In the genomic region with DNA sequence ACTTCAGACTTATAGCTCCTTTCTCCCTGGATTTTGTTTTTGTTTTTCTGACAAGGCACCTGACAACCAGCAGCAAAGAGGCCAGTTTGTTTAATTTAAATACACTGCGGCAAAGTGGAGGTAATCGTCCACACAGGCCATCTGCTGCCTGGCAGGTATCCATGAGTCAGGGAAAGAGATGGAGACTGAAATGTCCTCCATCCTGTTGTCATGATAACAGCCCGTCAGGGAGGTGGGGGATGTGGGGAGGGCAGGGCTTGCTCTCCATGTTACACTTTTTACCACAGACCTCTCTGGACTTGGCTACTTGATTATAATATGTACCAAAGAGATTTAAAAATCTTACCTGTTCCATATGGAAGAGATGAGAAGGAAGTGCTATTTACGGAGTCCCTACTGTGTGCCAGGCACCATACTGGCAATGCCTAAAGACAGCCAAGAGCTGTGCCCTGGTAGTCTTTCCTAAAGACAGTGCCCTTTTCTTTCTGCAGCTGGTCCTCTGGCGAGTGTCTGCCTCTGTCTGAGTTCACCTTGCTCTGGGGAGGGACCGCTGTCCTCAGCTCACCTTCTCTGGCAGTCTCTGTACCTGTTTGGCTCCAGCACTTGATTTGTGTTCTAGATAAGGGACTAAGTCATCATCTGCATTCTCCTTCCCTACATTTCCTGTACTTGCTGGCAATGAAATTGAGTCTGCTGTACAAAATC, we compare ENCODE assay signal across 12 mouse cellular contexts. TPM values are rescaled to one million over a fixed set of nuclear protein-coding genes. Genes with fewer than 3 reads are reported as not detected.
DNase-seq lines count a peak whose midpoint lies in the region; ATAC-seq and TF ChIP-seq lines count a peak whose summit lies in the region.
"Had no signal": no experiment of that assay in that cellular context is flagged by ENCODE, and none has a peak within 500 bp of the region (broad histone marks: within the 10 kb centered on the region; RNA-seq: fewer than 3 reads in every experiment).

No protein-coding gene starts in this region.

- peak overlapping the region; percentile 77 for H3K27ac ChIP-seq in hindbrain, embryonic 14.5 days
- H3K27ac ChIP-seq in hindbrain, embryonic 12.5 days, result no peak overlapping the region
- H3K27ac ChIP-seq in stomach, embryonic 14.5 days (ENCODE audit: low read length), result peak overlapping the region; percentile 6; the same call in 1 of the 2 replicates
- no peak overlapping the region for H3K27ac ChIP-seq in stomach, postnatal 0 days (replicated peaks)
- H3K27ac ChIP-seq: heart, embryonic 10.5 days; kidney, postnatal 0 days; limb, embryonic 15.5 days had no signal

- TF ChIP-seq EP300 in stomach, postnatal 0 days (optimal IDR thresholded peaks at IDR 0.05), result no peak

- no peak overlapping the region for H3K9ac ChIP-seq in hindbrain, embryonic 14.5 days
- no peak overlapping the region for H3K9ac ChIP-seq in hindbrain, embryonic 12.5 days
- no peak overlapping the region for H3K9ac ChIP-seq in stomach, embryonic 14.5 days (replicated peaks; ENCODE audit: low read depth, low read length)
- H3K9ac ChIP-seq in stomach, postnatal 0 days (ENCODE audit: low read length), result no peak overlapping the region
- H3K9ac ChIP-seq: limb, embryonic 15.5 days had no signal

- H3K9me3 ChIP-seq in hindbrain, embryonic 14.5 days (ENCODE audit: control insufficient read depth, low read length), result no peaks in the 10 kb centered on the region
- no peaks in the 10 kb centered on the region for H3K9me3 ChIP-seq in hindbrain, embryonic 12.5 days (replicated peaks)
- H3K9me3 ChIP-seq in stomach, embryonic 14.5 days (ENCODE audit: control insufficient read depth, low read depth, low read length), result no peaks in the 10 kb centered on the region
- no peaks in the 10 kb centered on the region for H3K9me3 ChIP-seq in stomach, postnatal 0 days (ENCODE audit: control insufficient read depth, low read length)
- H3K9me3 ChIP-seq: heart, embryonic 10.5 days; limb, embryonic 15.5 days had no signal

- H3K4me1 ChIP-seq in hindbrain, embryonic 14.5 days (replicated peaks; ENCODE audit: control insufficient read depth, insufficient read depth, low read length), result peaks cover 14% of the 10 kb centered on the region; the same call in 1 of the 2 replicates
- H3K4me1 ChIP-seq in hindbrain, embryonic 12.5 days, result no peaks in the 10 kb centered on the region
- peaks cover 9% of the 10 kb centered on the region for H3K4me1 ChIP-seq in stomach, embryonic 14.5 days (ENCODE audit: control insufficient read depth, insufficient read depth, low read length)
- no peaks in the 10 kb centered on the region for H3K4me1 ChIP-seq in stomach, postnatal 0 days (replicated peaks; ENCODE audit: control insufficient read depth, insufficient read depth)

- ATAC-seq in hindbrain, embryonic 14.5 days (ENCODE audit: low FRiP score), result peak; percentile 65; the same call in 1 of the 2 replicates
- ATAC-seq in hindbrain, embryonic 12.5 days (ENCODE audit: low FRiP score), result no peak
- ATAC-seq in stomach, embryonic 14.5 days (ENCODE audit: insufficient number of reproducible peaks, insufficient read depth, low FRiP score, low read depth), result no peak
- no peak for ATAC-seq in stomach, postnatal 0 days (ENCODE audit: low FRiP score, low TSS enrichment)

- H3K36me3 ChIP-seq in hindbrain, embryonic 14.5 days (replicated peaks; ENCODE audit: control insufficient read depth, insufficient read depth), result no peaks in the 10 kb centered on the region
- H3K36me3 ChIP-seq in hindbrain, embryonic 12.5 days, result no peaks in the 10 kb centered on the region
- H3K36me3 ChIP-seq in stomach, embryonic 14.5 days (ENCODE audit: control insufficient read depth, insufficient read depth, low read length), result no peaks in the 10 kb centered on the region
- H3K36me3 ChIP-seq in stomach, postnatal 0 days (ENCODE audit: control insufficient read depth, insufficient read depth, low read length), result no peaks in the 10 kb centered on the region
- H3K36me3 ChIP-seq: heart, embryonic 10.5 days had no signal

- WGBS in hindbrain, embryonic 14.5 days, result 61% methylated on average over 6 of the region's 6 CpGs
- WGBS in hindbrain, embryonic 12.5 days, result 78% methylated on average over 6 of the region's 6 CpGs
- WGBS in stomach, embryonic 14.5 days, result 61% methylated on average over 6 of the region's 6 CpGs
- WGBS in stomach, postnatal 0 days, result 56% methylated on average over 6 of the region's 6 CpGs

- H3K4me3 ChIP-seq in hindbrain, embryonic 14.5 days (replicated peaks; ENCODE audit: low read length), result no peak overlapping the region
- no peak overlapping the region for H3K4me3 ChIP-seq in hindbrain, embryonic 12.5 days
- no peak overlapping the region for H3K4me3 ChIP-seq in stomach, embryonic 14.5 days (ENCODE audit: low read depth, low read length)
- H3K4me3 ChIP-seq in stomach, postnatal 0 days (ENCODE audit: low read depth, low read length), result no peak overlapping the region
- H3K4me3 ChIP-seq: heart, embryonic 10.5 days; limb, embryonic 15.5 days had no signal

- no peaks in the 10 kb centered on the region for H3K27me3 ChIP-seq in hindbrain, embryonic 14.5 days (ENCODE audit: control insufficient read depth, insufficient read depth, low read length)
- H3K27me3 ChIP-seq in hindbrain, embryonic 12.5 days, result no peaks in the 10 kb centered on the region
- H3K27me3 ChIP-seq in stomach, embryonic 14.5 days (ENCODE audit: control insufficient read depth, insufficient read depth, low read length), result no peaks in the 10 kb centered on the region
- H3K27me3 ChIP-seq in stomach, postnatal 0 days (ENCODE audit: control insufficient read depth, insufficient read depth, low read length), result no peaks in the 10 kb centered on the region
- H3K27me3 ChIP-seq: limb, embryonic 15.5 days had no signal

- no peak overlapping the region for H3K4me2 ChIP-seq in hindbrain, embryonic 14.5 days (replicated peaks)
- H3K4me2 ChIP-seq in hindbrain, embryonic 12.5 days (replicated peaks), result no peak overlapping the region
- H3K4me2 ChIP-seq in stomach, embryonic 14.5 days (replicated peaks; ENCODE audit: low read depth, low read length), result no peak overlapping the region
- H3K4me2 ChIP-seq in stomach, postnatal 0 days (replicated peaks; ENCODE audit: low read depth), result no peak overlapping the region
- H3K4me2 ChIP-seq: limb, embryonic 15.5 days had no signal

- no peak for DNase-seq in hindbrain, embryonic 14.5 days (ENCODE audit: low spot score)
- DNase-seq in stomach, postnatal 0 days (ENCODE audit: low spot score), result no peak
- peak; percentile 94 to 95 for DNase-seq in cerebellum, postnatal 25 days
- DNase-seq in adrenal gland, postnatal 14 days, result no peak
- no peak for DNase-seq in adrenal gland, postnatal 36 days
- DNase-seq in testis, postnatal 10 days (ENCODE audit: low spot score), result no peak
- DNase-seq: layer of hippocampus, postnatal 36 days had no signal

- no peak for TF ChIP-seq CTCF in stomach, postnatal 0 days (IDR thresholded peaks at IDR 0.05; ENCODE audit: low read depth)

RNA-seq across cellular contexts. Expression of a gene that starts 44.1 kb away (rescaled TPM):
- 61.9 and 62.1 TPM in 2 replicates for polyA plus RNA-seq in hindbrain, embryonic 14.5 days (2014; fragmentation: Nextera tagmentation; extraction: Ambion mirVana)
- polyA plus RNA-seq in hindbrain, embryonic 12.5 days (2016; fragmentation: Nextera tagmentation; extraction: Ambion mirVana), result 166 and 180 TPM in 2 replicates
- 77.9 and 83.1 TPM in 2 replicates for polyA plus RNA-seq in stomach, embryonic 14.5 days (2014; fragmentation: Nextera tagmentation; extraction: Ambion mirVana)
- polyA plus RNA-seq in stomach, postnatal 0 days (2015; fragmentation: Nextera tagmentation; extraction: Ambion mirVana), result 29.7 and 44.0 TPM in 2 replicates
- 95.6 and 106 TPM in 2 replicates for total RNA-seq in adrenal gland, postnatal 14 days (2021)
- total RNA-seq in adrenal gland, postnatal 36 days (2021), result 10 to 100 TPM; 51.6 to 52.4 TPM

Comparison
In these comparisons a context has a peak if more than half of its experiments do, and no peak if none do; other contexts are left out.
1. H3K27ac ChIP-seq: peak in hindbrain, embryonic 14.5 days (single experiment) and stomach, embryonic 14.5 days (single experiment); none in hindbrain, embryonic 12.5 days (single experiment) and stomach, postnatal 0 days (single experiment).
2. DNase-seq: peak in cerebellum, postnatal 25 days (2 of 2); none in hindbrain, embryonic 14.5 days (single experiment), stomach, postnatal 0 days (single experiment), adrenal gland, postnatal 14 days (single experiment), adrenal gland, postnatal 36 days (0 of 2) and testis, postnatal 10 days (single experiment).